Mouse (Mus musculus): ENCODE results near the gene Psph.
A peak's percentile ranks its signal among the peaks of the same experiment; 100 is the strongest.
"Not testable (repeated sequence)": the region's sequence is repeated elsewhere in the genome, so short reads cannot be mapped to it uniquely, and the experiment has no call there.

Gene Psph

GRCm38 (mm10) chr5:129786818-129787790 is at the start of gene Psph:
TSS of gene Psph (minus strand) at chr5:129787449.
- peak; percentile 97 for DNase-seq (ENCODE audit: low spot score)

- DNase-seq (ENCODE audit: low spot score): not testable (repeated sequence)
These were observed 3.3 kb upstream of the Psph start for GRCm38 (mm10) chr5:129790591-129790990.

GRCm38 (mm10) chr5:129787818-129788593 is 757 bp upstream of the Psph start:
- DNase-seq (ENCODE audit: low spot score): no peak

- DNase-seq (ENCODE audit: low spot score): no peak
These were observed 1.1 kb downstream of the Psph start for GRCm38 (mm10) chr5:129786161-129786560.

GRCm38 (mm10) chr5:129785235-129785870 is 1.9 kb downstream of the Psph start:
- no peak for DNase-seq (ENCODE audit: low spot score)

GRCm38 (mm10) chr5:129782211-129782610 is 5.0 kb downstream of the Psph start:
- DNase-seq (ENCODE audit: low spot score): no peak

GRCm38 (mm10) chr5:129780131-129780530 is 7.1 kb downstream of the Psph start:
- no peak for DNase-seq (ENCODE audit: low spot score)

GRCm38 (mm10) chr5:129778996-129779716 is 8.1 kb downstream of the Psph start:
- DNase-seq (ENCODE audit: low spot score): peak; percentile 37

GRCm38 (mm10) chr5:129778348-129778995 is 8.8 kb downstream of the Psph start:
- DNase-seq (ENCODE audit: low spot score): no peak

- DNase-seq (ENCODE audit: low spot score): no peak
These were observed 12.6 kb downstream of the Psph start for GRCm38 (mm10) chr5:129774661-129775060.

- not testable (repeated sequence) for DNase-seq (ENCODE audit: low spot score)
These were observed 13.9 kb downstream of the Psph start for GRCm38 (mm10) chr5:129773330-129773729.

- no peak for DNase-seq (ENCODE audit: low spot score)
These were observed 14.8 kb downstream of the Psph start for GRCm38 (mm10) chr5:129772433-129772832.

- no peak for DNase-seq (ENCODE audit: low spot score)
These were observed 16.6 kb downstream of the Psph start for GRCm38 (mm10) chr5:129770443-129771355.

GRCm38 (mm10) chr5:129761865-129762540 is 25.2 kb downstream of the Psph start:
- DNase-seq (ENCODE audit: low spot score): no peak

GRCm38 (mm10) chr5:129759929-129760480 is 27.2 kb downstream of the Psph start:
- no peak for DNase-seq (ENCODE audit: low spot score)

GRCm38 (mm10) chr5:129756886-129757285 is 30.4 kb downstream of the Psph start:
- DNase-seq (ENCODE audit: low spot score): no peak

GRCm38 (mm10) chr5:129744050-129744449 is 43.2 kb downstream of the Psph start:
- no peak for DNase-seq (ENCODE audit: low spot score)

GRCm38 (mm10) chr5:129742903-129743488 is 44.3 kb downstream of the Psph start:
- DNase-seq (ENCODE audit: low spot score): no peak

- no peak for DNase-seq (ENCODE audit: low spot score)
These were observed 46.3 kb downstream of the Psph start for GRCm38 (mm10) chr5:129740976-129741375.

All from spleen, adult 12 weeks (tissue).